ENCODE assay signal across 23 mouse cellular contexts in genomic region chr1:157267894-157268293, GRCm38 (mm10).
"Had no signal": no experiment of that assay in that cellular context is flagged by ENCODE, and none has a peak within 500 bp of the region (broad histone marks: within the 10 kb centered on the region; RNA-seq: fewer than 3 reads in every experiment).

No protein-coding gene starts in this region.

- H3K9ac ChIP-seq: limb, embryonic 13.5 days; liver, embryonic 12.5 days; liver, embryonic 15.5 days; lung, embryonic 15.5 days; midbrain, embryonic 13.5 days; neural tube, embryonic 13.5 days had no signal

- ATAC-seq: liver, embryonic 12.5 days; midbrain, embryonic 13.5 days; midbrain, embryonic 16.5 days had no signal

- DNase-seq: kidney, postnatal 25 days; layer of hippocampus, adult 9-11 months; liver; lung, adult 18-20 months; lung, postnatal 10 days; lung, postnatal 36 days; retina, postnatal 1 day; thymus, adult 2 months; thymus, postnatal 36 days had no signal

- H3K27ac ChIP-seq: kidney, postnatal 0 days; layer of hippocampus, adult 2 months; limb, embryonic 10.5 days; limb, embryonic 13.5 days; liver, embryonic 12.5 days; liver, embryonic 15.5 days; lung, embryonic 15.5 days; midbrain, embryonic 10.5 days; midbrain, embryonic 13.5 days; neural tube, embryonic 13.5 days; stomach, postnatal 0 days had no signal

- H3K4me2 ChIP-seq: limb, embryonic 13.5 days; liver, embryonic 12.5 days; liver, embryonic 15.5 days; lung, embryonic 15.5 days; midbrain, embryonic 13.5 days; neural tube, embryonic 13.5 days had no signal

- H3K9me3 ChIP-seq: limb, embryonic 10.5 days; limb, embryonic 13.5 days; liver, embryonic 12.5 days; liver, embryonic 15.5 days; lung, embryonic 15.5 days; megakaryocyte, embryonic 14.5 days; midbrain, embryonic 13.5 days; neural tube, embryonic 13.5 days had no signal

- H3K4me1 ChIP-seq: limb, embryonic 10.5 days; limb, embryonic 13.5 days; liver, embryonic 12.5 days; liver, embryonic 15.5 days; lung, embryonic 15.5 days; megakaryocyte, embryonic 14.5 days; midbrain, embryonic 10.5 days; midbrain, embryonic 13.5 days; neural tube, embryonic 13.5 days had no signal

- H3K27me3 ChIP-seq: limb, embryonic 13.5 days; liver, embryonic 12.5 days; liver, embryonic 15.5 days; lung, embryonic 15.5 days; megakaryocyte, embryonic 14.5 days; midbrain, embryonic 13.5 days; neural tube, embryonic 13.5 days had no signal

- H3K36me3 ChIP-seq: limb, embryonic 10.5 days; limb, embryonic 13.5 days; liver, embryonic 12.5 days; liver, embryonic 15.5 days; lung, embryonic 15.5 days; midbrain, embryonic 13.5 days; neural tube, embryonic 13.5 days had no signal

- H3K4me3 ChIP-seq: layer of hippocampus, adult 2 months; limb, embryonic 10.5 days; limb, embryonic 13.5 days; liver, embryonic 12.5 days; liver, embryonic 15.5 days; lung, embryonic 15.5 days; megakaryocyte, embryonic 14.5 days; midbrain, embryonic 10.5 days; midbrain, embryonic 13.5 days; myocyte; neural tube, embryonic 13.5 days had no signal
